Mouse (Mus musculus) heart, embryonic 14.5 days (tissue): ENCODE measurements around the gene Ppm1d. TPM values are rescaled to one million over a fixed set of nuclear protein-coding genes. Genes with fewer than 3 reads are reported as not detected.

Experiments
- ATAC-seq: fragments of 200-750 bp; cut with Nextera tagmentation; 2 replicates; pipeline ENCODE4 v1.8.0; 2017; ENCODE audit warnings: low read depth, moderate TSS enrichment; ENCODE audit not compliant: insufficient number of reproducible peaks, insufficient read depth, low FRiP score
- H3K27ac ChIP-seq, 2 experiments: fragments of 200-500 bp in 1 of 2; fragments of 300-500 bp in 1 of 2; sonication (generic) in 1 of 2; replicated peaks in 1 of 2; 2 replicates each; pipeline ENCODE4 v1.5.1; 2012 to 2014; ENCODE audit warnings: low read depth in 2 of 2, low read length in 2 of 2, control low read depth in 1 of 2, mild to moderate bottlenecking in 1 of 2, mixed read lengths in 1 of 2; ENCODE audit not compliant: control insufficient read depth in 1 of 2, insufficient read depth in 1 of 2
- H3K27me3 ChIP-seq: fragments of 300-500 bp; sonication (generic); 2 replicates; pipeline ENCODE4 v1.6.1; 2014; ENCODE audit warnings: mild to moderate bottlenecking, low read length, control low read depth; ENCODE audit not compliant: control insufficient read depth, insufficient read depth
- H3K36me3 ChIP-seq: fragments of 300-500 bp; sonication (generic); 2 replicates; pipeline ENCODE4 v1.6.1; 2014; ENCODE audit warnings: mild to moderate bottlenecking, control low read depth, low read length, mixed read lengths; ENCODE audit not compliant: control insufficient read depth, insufficient read depth
- H3K4me1 ChIP-seq, 2 experiments: fragments of 200-500 bp in 1 of 2; fragments of 300-500 bp in 1 of 2; sonication (generic) in 1 of 2; 2 replicates each; pipeline ENCODE4 v1.6.1; 2012 to 2014; ENCODE audit warnings: low read length in 2 of 2, control low read depth in 1 of 2, mixed read lengths in 1 of 2; ENCODE audit not compliant: control insufficient read depth in 2 of 2, insufficient read depth in 2 of 2
- H3K4me2 ChIP-seq: fragments of 300-500 bp; sonication (generic); 2 replicates; pipeline ENCODE4 v1.6.1; 2014; ENCODE audit warnings: mild to moderate bottlenecking, low read length
- H3K4me3 ChIP-seq, 2 experiments: fragments of 200-500 bp in 1 of 2; fragments of 300-500 bp in 1 of 2; sonication (generic) in 1 of 2; 2 replicates each; pipeline ENCODE4 v1.5.1; 2012 to 2014; ENCODE audit warnings: low read length in 2 of 2, mild to moderate bottlenecking in 2 of 2, control low read depth in 1 of 2, low read depth in 1 of 2, moderate library complexity in 1 of 2; ENCODE audit not compliant: control insufficient read depth in 1 of 2, insufficient read depth in 1 of 2
- H3K9ac ChIP-seq: fragments of 300-500 bp; sonication (generic); 2 replicates; pipeline ENCODE4 v1.6.1; 2014; ENCODE audit warnings: mild to moderate bottlenecking, low read length
- H3K9me3 ChIP-seq: fragments of 300-500 bp; sonication (generic); 2 replicates; pipeline ENCODE4 v1.6.1; 2016; ENCODE audit warnings: low read length, control low read depth; ENCODE audit not compliant: control insufficient read depth
- WGBS: fragments of 180-500 bp; shearing (Covaris S2); extraction: QIAGEN DNeasy Blood & Tissue Kit; methylation state at CpG from one replicate; pipeline ENCODE4 v1.1.7; 2014; 5-methylcytosine and 5-hydroxymethylcytosine counted together
- polyA plus RNA-seq: library from polyadenylated mRNA; unstranded; fragments of >200 nt; fragmentation: Nextera tagmentation; extraction: Ambion mirVana; gene quantifications from 2 replicates; pipeline ENCODE4 v1.2.1, GENCODE M21; 2014

Gene Ppm1d
- 16.1 and 16.3 TPM in 2 replicates for polyA plus RNA-seq

- Histone ChIP-seq H3K4me1 (peaks cover 3 to 14% of the 10 kb centered on the region in 2 experiments), H3K27ac (peak within 1 kb of the TSS; percentile 95 to 97), H3K4me3 (peak within 1 kb of the TSS; percentile 81 to 88), H3K4me2 (peak within 1 kb of the TSS; percentile 87), H3K9ac (peak within 1 kb of the TSS; percentile 90), H3K27me3 (no peaks in the 10 kb centered on the region), H3K9me3 (no peaks in the 10 kb centered on the region), H3K36me3 (peaks cover 9% of the 10 kb centered on the region)
- WGBS, result under 1% methylated on average over 73 of the region's 78 CpGs
- ATAC-seq, result peak; percentile 92
These were observed at the start of gene Ppm1d for GRCm38 (mm10) chr11:85310713-85311574. Ppm1d (plus strand) TSS chr11:85311244.

- no peaks in the 10 kb centered on the region for H3K27me3 ChIP-seq
- no peak for ATAC-seq
- H3K4me3 ChIP-seq, result no peak overlapping the region
- no peak overlapping the region for H3K4me2 ChIP-seq
- H3K27ac ChIP-seq, result no peak overlapping the region
- H3K9me3 ChIP-seq, result no peaks in the 10 kb centered on the region
- H3K4me1 ChIP-seq, result no peaks in the 10 kb centered on the region
- no peak overlapping the region for H3K9ac ChIP-seq
- H3K36me3 ChIP-seq, result no peaks in the 10 kb centered on the region
- WGBS, result 69% methylated on average over 5 of the region's 5 CpGs
These were observed 46.4 kb upstream of the Ppm1d start for GRCm38 (mm10) chr11:85264635-85265034.

GRCm38 (mm10) chr11:85267393-85267792 is 43.7 kb upstream of the Ppm1d start:
- Histone ChIP-seq H3K27ac (no peak overlapping the region), H3K27me3 (no peaks in the 10 kb centered on the region), H3K4me3 (no peak overlapping the region), H3K9me3 (no peaks in the 10 kb centered on the region), H3K9ac (no peak overlapping the region), H3K4me2 (no peak overlapping the region), H3K36me3 (no peaks in the 10 kb centered on the region), H3K4me1 (no peaks in the 10 kb centered on the region)
- ATAC-seq, result no peak
- WGBS, result 95% methylated on average over 1 of the region's 1 CpGs

GRCm38 (mm10) chr11:85270631-85271030 is 40.4 kb upstream of the Ppm1d start:
- WGBS, result 54% methylated on average over 3 of the region's 3 CpGs
- Histone ChIP-seq H3K4me1 (no peaks in the 10 kb centered on the region), H3K36me3 (no peaks in the 10 kb centered on the region), H3K4me3 (no peak overlapping the region), H3K27ac (no peak overlapping the region), H3K27me3 (no peaks in the 10 kb centered on the region), H3K4me2 (no peak overlapping the region), H3K9ac (no peak overlapping the region), H3K9me3 (peaks cover 6% of the 10 kb centered on the region; the same call in 1 of the 2 replicates)
- no peak for ATAC-seq

GRCm38 (mm10) chr11:85273299-85273698 is 37.7 kb upstream of the Ppm1d start:
- H3K4me1 ChIP-seq, result peaks cover 0 to 3% of the 10 kb centered on the region in 2 experiments; a peak in 1 of 4 replicates
- WGBS, result 65% methylated on average over 6 of the region's 6 CpGs
- no peak overlapping the region for H3K4me2 ChIP-seq
- H3K27ac ChIP-seq, result no peak overlapping the region
- H3K9me3 ChIP-seq, result peaks cover 6% of the 10 kb centered on the region; the same call in 1 of the 2 replicates
- no peak overlapping the region for H3K4me3 ChIP-seq
- no peak for ATAC-seq
- no peaks in the 10 kb centered on the region for H3K27me3 ChIP-seq
- no peak overlapping the region for H3K9ac ChIP-seq
- no peaks in the 10 kb centered on the region for H3K36me3 ChIP-seq

- H3K27ac ChIP-seq, result no peak overlapping the region
- no peak for ATAC-seq
- no peak overlapping the region for H3K9ac ChIP-seq
- peaks cover 0 to 3% of the 10 kb centered on the region in 2 experiments; a peak in 1 of 4 replicates for H3K4me1 ChIP-seq
- H3K4me2 ChIP-seq, result no peak overlapping the region
- no peak overlapping the region for H3K4me3 ChIP-seq
- peaks cover 6% of the 10 kb centered on the region; the same call in 1 of the 2 replicates for H3K9me3 ChIP-seq
- no peaks in the 10 kb centered on the region for H3K36me3 ChIP-seq
- WGBS, result 71% methylated on average over 5 of the region's 5 CpGs
- H3K27me3 ChIP-seq, result no peaks in the 10 kb centered on the region
These were observed 35.9 kb upstream of the Ppm1d start for GRCm38 (mm10) chr11:85275151-85275550.

- Histone ChIP-seq H3K9ac (no peak overlapping the region), H3K36me3 (no peaks in the 10 kb centered on the region), H3K4me3 (no peak overlapping the region), H3K4me2 (no peak overlapping the region), H3K4me1 (peaks cover 0 to 3% of the 10 kb centered on the region in 2 experiments; a peak in 1 of 4 replicates), H3K27ac (no peak overlapping the region), H3K27me3 (no peaks in the 10 kb centered on the region), H3K9me3 (peaks cover 6% of the 10 kb centered on the region; the same call in 1 of the 2 replicates)
- WGBS, result 33% methylated on average over 5 of the region's 5 CpGs
- ATAC-seq, result peak; percentile 54; the same call in 1 of the 2 replicates
These were observed 33.4 kb upstream of the Ppm1d start for GRCm38 (mm10) chr11:85277609-85278008.
